8 mouse cellular contexts compared by ENCODE assay signal in genomic region chr3:84228911-84229310, GRCm38 (mm10). TPM values are rescaled to one million over a fixed set of nuclear protein-coding genes. Genes with fewer than 3 reads are reported as not detected.
A peak's percentile ranks its signal among the peaks of the same experiment; 100 is the strongest.
DNase-seq lines count a peak whose midpoint lies in the region; ATAC-seq and TF ChIP-seq lines count a peak whose summit lies in the region.

No protein-coding gene starts in this region.

- DNase-seq in adrenal gland, adult 18-20 months (ENCODE audit: low spot score in 2 of 2), result peak; percentile 36 to 41
- no peak for DNase-seq in adrenal gland, postnatal 25 days
- no peak for DNase-seq in ES-E14 (ENCODE audit: low read depth, low spot score)
- DNase-seq in embryo, embryonic 10.5 days (ENCODE audit: low spot score), result peak; percentile 45
- peak; percentile 83 for DNase-seq in lung, postnatal 36 days
- DNase-seq in stomach, postnatal 0 days (ENCODE audit: low spot score), result peak; percentile 40

- in situ Hi-C loops in ES-E14 (cut with MboI; ENCODE audit: low sequenced_read_pairs in 2 of 2, unreplicated experiment in 2 of 2), result no loop called here

- H3K36me3 ChIP-seq in ES-E14 (ENCODE audit: control insufficient read depth, insufficient read depth, low read length, poor library complexity, severe bottlenecking), result no peaks in the 10 kb centered on the region
- H3K36me3 ChIP-seq in heart, embryonic 11.5 days (ENCODE audit: control insufficient read depth, insufficient read depth, low read length), result no peaks in the 10 kb centered on the region
- no peaks in the 10 kb centered on the region for H3K36me3 ChIP-seq in kidney, embryonic 15.5 days
- H3K36me3 ChIP-seq in stomach, postnatal 0 days (ENCODE audit: control insufficient read depth, insufficient read depth, low read length), result no peaks in the 10 kb centered on the region

- H3K9me3 ChIP-seq in ES-E14 (ENCODE audit: control insufficient read depth, insufficient read depth, low read depth, low read length), result no peaks in the 10 kb centered on the region
- H3K9me3 ChIP-seq in heart, embryonic 11.5 days (replicated peaks; ENCODE audit: control insufficient read depth, low read length), result no peaks in the 10 kb centered on the region
- H3K9me3 ChIP-seq in kidney, embryonic 15.5 days (replicated peaks), result no peaks in the 10 kb centered on the region
- no peaks in the 10 kb centered on the region for H3K9me3 ChIP-seq in stomach, postnatal 0 days (ENCODE audit: control insufficient read depth, low read length)

- H3K9ac ChIP-seq in ES-E14 (ENCODE audit: insufficient read depth, low read depth, low read length, poor library complexity, severe bottlenecking), result no peak overlapping the region; the same call in 1 of the 2 replicates
- H3K9ac ChIP-seq in heart, embryonic 11.5 days (ENCODE audit: low read depth, low read length), result no peak overlapping the region
- H3K9ac ChIP-seq in kidney, embryonic 15.5 days, result no peak overlapping the region
- no peak overlapping the region for H3K9ac ChIP-seq in stomach, postnatal 0 days (ENCODE audit: low read length)

- no peaks in the 10 kb centered on the region for H3K27me3 ChIP-seq in heart, embryonic 11.5 days (ENCODE audit: control insufficient read depth, insufficient read depth, low read length)
- H3K27me3 ChIP-seq in kidney, embryonic 15.5 days, result no peaks in the 10 kb centered on the region
- H3K27me3 ChIP-seq in stomach, postnatal 0 days (ENCODE audit: control insufficient read depth, insufficient read depth, low read length), result no peaks in the 10 kb centered on the region

- peak overlapping the region; percentile 72 for H3K4me2 ChIP-seq in heart, embryonic 11.5 days
- peak overlapping the region; percentile 86 for H3K4me2 ChIP-seq in kidney, embryonic 15.5 days
- H3K4me2 ChIP-seq in stomach, postnatal 0 days (replicated peaks; ENCODE audit: low read depth), result peak overlapping the region; percentile 80

- no peak for TF ChIP-seq CTCF in stomach, postnatal 0 days (IDR thresholded peaks at IDR 0.05; ENCODE audit: low read depth)

- no peak for TF ChIP-seq EP300 in stomach, postnatal 0 days (optimal IDR thresholded peaks at IDR 0.05)

- peaks cover 0 to 6% of the 10 kb centered on the region in 2 experiments; a peak in 2 of 4 replicates for H3K4me1 ChIP-seq in ES-E14 (ENCODE audit: control insufficient read depth in 2 of 2, insufficient read depth in 2 of 2, low read length in 2 of 2, poor library complexity in 1 of 2)
- H3K4me1 ChIP-seq in heart, embryonic 11.5 days (ENCODE audit: control insufficient read depth, insufficient read depth, low read length), result 0 out of 2 replicates have a peak, but pooled peaks cover 8% of the 10 kb centered on the region
- peaks cover 22% of the 10 kb centered on the region for H3K4me1 ChIP-seq in kidney, embryonic 15.5 days
- H3K4me1 ChIP-seq in stomach, postnatal 0 days (replicated peaks; ENCODE audit: control insufficient read depth, insufficient read depth), result no peaks in the 10 kb centered on the region; the same call in 1 of the 2 replicates

- no peak for ATAC-seq in heart, embryonic 11.5 days (replicated peaks; ENCODE audit: insufficient number of reproducible peaks, low FRiP score, low TSS enrichment)
- ATAC-seq in kidney, embryonic 15.5 days (replicated peaks; ENCODE audit: low FRiP score), result no peak
- ATAC-seq in stomach, postnatal 0 days (ENCODE audit: low FRiP score, low TSS enrichment), result no peak

- 12% methylated on average over 15 of the region's 15 CpGs for WGBS in heart, embryonic 11.5 days (ENCODE audit: insufficient replicate concordance)
- WGBS in kidney, embryonic 15.5 days, result 13% methylated on average over 15 of the region's 15 CpGs
- 20% methylated on average over 15 of the region's 15 CpGs for WGBS in stomach, postnatal 0 days

- no peak overlapping the region for H3K27ac ChIP-seq in ES-E14 (ENCODE audit: insufficient read depth, low read depth, low read length, poor library complexity, severe bottlenecking)
- no peak overlapping the region for H3K27ac ChIP-seq in heart, embryonic 11.5 days (ENCODE audit: low read depth, low read length)
- H3K27ac ChIP-seq in kidney, embryonic 15.5 days, result 0 out of 2 replicates have a peak overlapping the region, but pooled peaks have one; percentile 18
- no peak overlapping the region for H3K27ac ChIP-seq in stomach, postnatal 0 days (replicated peaks)

- H3K4me3 ChIP-seq in ES-E14 (ENCODE audit: insufficient read depth in 1 of 2, low read depth in 1 of 2, low read length in 2 of 2, poor library complexity in 1 of 2, severe bottlenecking in 1 of 2), result peak overlapping the region; percentile 32 to 58; a peak in 3 of 4 replicates
- peak overlapping the region; percentile 50 for H3K4me3 ChIP-seq in heart, embryonic 11.5 days (ENCODE audit: low read depth, low read length)
- H3K4me3 ChIP-seq in kidney, embryonic 15.5 days (replicated peaks), result peak overlapping the region; percentile 51
- peak overlapping the region; percentile 49 for H3K4me3 ChIP-seq in stomach, postnatal 0 days (ENCODE audit: low read depth, low read length)

TF ChIP-seq in ES-E14, 5 proteins besides CTCF, POLR2A, EP300 and RAD21:
- 0 out of 2 replicates have a peak, but pooled peaks have one; percentile 48 for TF ChIP-seq ZNF384 (IDR thresholded peaks at IDR 0.05; ENCODE audit: low read depth, low read length)
- no peak for TF ChIP-seq HCFC1 (IDR thresholded peaks at IDR 0.05; ENCODE audit: borderline replicate concordance, insufficient read depth, low read length)
- TF ChIP-seq CHD2 (IDR thresholded peaks at IDR 0.05; ENCODE audit: low read depth, low read length), result no peak
- peak; percentile 58; the same call in 1 of the 2 replicates for TF ChIP-seq MAFK (IDR thresholded peaks at IDR 0.05; ENCODE audit: insufficient read depth, low read depth, low read length)
- no peak for TF ChIP-seq ZC3H11A (IDR thresholded peaks at IDR 0.05; ENCODE audit: borderline replicate concordance, low read depth, low read length)
TF ChIP-seq in ES-E14: peak in this region for 2.

RNA-seq across cellular contexts. Expression of gene Gm6525, which starts 55.0 kb away (rescaled TPM):
- total RNA-seq in adrenal gland, adult 18-20 months (2021), result under 1 TPM in 1 of 2 experiments, not detected in 1; 0.30 TPM
- 0.30 TPM in 1 of 2 replicates, not detected in the other for total RNA-seq in adrenal gland, postnatal 25 days (2021)
- total RNA-seq in ES-E14 (2012; rRNA removed), result 0.27 and 0.48 TPM in 2 replicates
- polyA plus RNA-seq in heart, embryonic 11.5 days (2014; fragmentation: Nextera tagmentation; extraction: Ambion mirVana), result 0.30 TPM in 1 of 2 replicates, not detected in the other
- polyA plus RNA-seq in kidney, embryonic 15.5 days (2015; fragmentation: Nextera tagmentation; extraction: Ambion mirVana), result 0.51 and 1.1 TPM in 2 replicates
- 0.75 and 0.88 TPM in 2 replicates for polyA plus RNA-seq in stomach, postnatal 0 days (2015; fragmentation: Nextera tagmentation; extraction: Ambion mirVana)

Comparison
In these comparisons a context has a peak if more than half of its experiments do, and no peak if none do; other contexts are left out.
1. DNase-seq: peak in adrenal gland, adult 18-20 months (2 of 2), embryo, embryonic 10.5 days (single experiment), lung, postnatal 36 days (single experiment) and stomach, postnatal 0 days (single experiment); none in adrenal gland, postnatal 25 days (single experiment) and ES-E14 (single experiment).
2. Peak in every context shown above with its lines, with median percentiles within 50 percentile points of each other: H3K4me3 ChIP-seq and H3K4me2 ChIP-seq.